Mouse (Mus musculus): ENCODE measurements around the gene Tab2. TPM values are rescaled to one million over a fixed set of nuclear protein-coding genes. Genes with fewer than 3 reads are reported as not detected.
A peak's percentile ranks its signal among the peaks of the same experiment; 100 is the strongest.
"Not testable (repeated sequence)": the region's sequence is repeated elsewhere in the genome, so short reads cannot be mapped to it uniquely, and the experiment has no call there.

Gene Tab2
- polyA plus RNA-seq, 1 experiment from 2014 or later: 14.1 TPM

- Histone ChIP-seq H3K36me3 (peaks cover 14% of the 10 kb centered on the region), H3K9me3 (replicated peaks) (no peaks in the 10 kb centered on the region), H3K4me1 (no peaks in the 10 kb centered on the region), H3K4me3 (no peak overlapping the region), H3K27me3 (ENCODE audit: low read depth, poor library complexity, severe bottlenecking) (no peaks in the 10 kb centered on the region), H3K27ac (replicated peaks) (no peak overlapping the region)
- no peak for DNase-seq (ENCODE audit: low spot score)
- WGBS: 92% methylated on average over 6 of the region's 6 CpGs
These were observed 19.4 kb downstream of the Tab2 start for GRCm38 (mm10) chr10:7936556-7937192.

GRCm38 (mm10) chr10:7932958-7933357, 23.1 kb downstream of the Tab2 start:
- Histone ChIP-seq H3K36me3 (peaks cover 12% of the 10 kb centered on the region; the same call in 1 of the 2 replicates), H3K27me3 (ENCODE audit: low read depth, poor library complexity, severe bottlenecking) (no peaks in the 10 kb centered on the region), H3K9me3 (replicated peaks) (no peaks in the 10 kb centered on the region), H3K4me1 (no peaks in the 10 kb centered on the region), H3K4me3 (no peak overlapping the region), H3K27ac (replicated peaks) (no peak overlapping the region)
- 92% methylated on average over 2 of the region's 2 CpGs for WGBS
- no peak for DNase-seq (ENCODE audit: low spot score)

- no peaks in the 10 kb centered on the region for H3K9me3 ChIP-seq (replicated peaks)
- DNase-seq (ENCODE audit: low spot score): no peak
- H3K4me1 ChIP-seq: no peaks in the 10 kb centered on the region
- H3K36me3 ChIP-seq: peaks cover 20% of the 10 kb centered on the region
- 93% methylated on average over 9 of the region's 9 CpGs for WGBS
- no peaks in the 10 kb centered on the region for H3K27me3 ChIP-seq (ENCODE audit: low read depth, poor library complexity, severe bottlenecking)
- no peak overlapping the region for H3K4me3 ChIP-seq
- no peak overlapping the region for H3K27ac ChIP-seq (replicated peaks)
These were observed 27.0 kb downstream of the Tab2 start for GRCm38 (mm10) chr10:7928996-7929395.

- Histone ChIP-seq H3K4me1 (no peaks in the 10 kb centered on the region), H3K27me3 (ENCODE audit: low read depth, poor library complexity, severe bottlenecking) (no peaks in the 10 kb centered on the region), H3K27ac (replicated peaks) (no peak overlapping the region), H3K9me3 (replicated peaks) (no peaks in the 10 kb centered on the region), H3K4me3 (no peak overlapping the region), H3K36me3 (peaks cover 44% of the 10 kb centered on the region)
- no peak for DNase-seq (ENCODE audit: low spot score)
- WGBS: 84% methylated on average over 11 of the region's 11 CpGs
These were observed 30.5 kb downstream of the Tab2 start for GRCm38 (mm10) chr10:7925481-7925880.

GRCm38 (mm10) chr10:7923433-7923832, 32.6 kb downstream of the Tab2 start:
- H3K27me3 ChIP-seq (ENCODE audit: low read depth, poor library complexity, severe bottlenecking): no peaks in the 10 kb centered on the region
- H3K4me1 ChIP-seq: no peaks in the 10 kb centered on the region
- no peak for DNase-seq (ENCODE audit: low spot score)
- H3K27ac ChIP-seq (replicated peaks): no peak overlapping the region
- 98% methylated on average over 1 of the region's 1 CpGs for WGBS
- H3K9me3 ChIP-seq (replicated peaks): no peaks in the 10 kb centered on the region
- H3K36me3 ChIP-seq: peaks cover 60% of the 10 kb centered on the region
- H3K4me3 ChIP-seq: no peak overlapping the region

GRCm38 (mm10) chr10:7911268-7911667, 44.8 kb downstream of the Tab2 start:
- no peak for DNase-seq (ENCODE audit: low spot score)
- no peak overlapping the region for H3K27ac ChIP-seq (replicated peaks)
- no peaks in the 10 kb centered on the region for H3K27me3 ChIP-seq (ENCODE audit: low read depth, poor library complexity, severe bottlenecking)
- no peaks in the 10 kb centered on the region for H3K4me1 ChIP-seq
- WGBS: 82% methylated on average over 10 of the region's 10 CpGs
- H3K4me3 ChIP-seq: no peak overlapping the region
- H3K36me3 ChIP-seq: peaks cover 72% of the 10 kb centered on the region
- no peaks in the 10 kb centered on the region for H3K9me3 ChIP-seq (replicated peaks)

- H3K9me3 ChIP-seq (replicated peaks): no peaks in the 10 kb centered on the region
- no peaks in the 10 kb centered on the region for H3K27me3 ChIP-seq (ENCODE audit: low read depth, poor library complexity, severe bottlenecking)
- H3K4me3 ChIP-seq: no peak overlapping the region
- no peak for DNase-seq (ENCODE audit: low spot score)
- WGBS: 89% methylated on average over 12 of the region's 12 CpGs
- no peaks in the 10 kb centered on the region for H3K4me1 ChIP-seq
- H3K36me3 ChIP-seq: peaks cover 85% of the 10 kb centered on the region
- no peak overlapping the region for H3K27ac ChIP-seq (replicated peaks)
These were observed 48.9 kb downstream of the Tab2 start for GRCm38 (mm10) chr10:7907151-7907550.

- Histone ChIP-seq H3K4me1 (no peaks in the 10 kb centered on the region), H3K36me3 (peaks cover 88% of the 10 kb centered on the region), H3K9me3 (replicated peaks) (no peaks in the 10 kb centered on the region), H3K4me3 (no peak overlapping the region), H3K27ac (replicated peaks) (no peak overlapping the region), H3K27me3 (ENCODE audit: low read depth, poor library complexity, severe bottlenecking) (no peaks in the 10 kb centered on the region)
- 93% methylated on average over 5 of the region's 5 CpGs for WGBS
- no peak for DNase-seq (ENCODE audit: low spot score)
These were observed 51.9 kb downstream of the Tab2 start for GRCm38 (mm10) chr10:7904157-7904556.

- 92% methylated on average over 14 of the region's 14 CpGs for WGBS
- Histone ChIP-seq H3K27ac (replicated peaks) (no peak overlapping the region), H3K9me3 (replicated peaks) (no peaks in the 10 kb centered on the region), H3K4me3 (no peak overlapping the region), H3K27me3 (ENCODE audit: low read depth, poor library complexity, severe bottlenecking) (no peaks in the 10 kb centered on the region), H3K4me1 (no peaks in the 10 kb centered on the region), H3K36me3 (peaks cover 61% of the 10 kb centered on the region)
- no peak for DNase-seq (ENCODE audit: low spot score)
These were observed 55.1 kb downstream of the Tab2 start for GRCm38 (mm10) chr10:7900719-7901627.

GRCm38 (mm10) chr10:7888256-7888868, 67.7 kb downstream of the Tab2 start:
- 88% methylated on average over 11 of the region's 11 CpGs for WGBS
- H3K4me3 ChIP-seq: no peak overlapping the region
- no peak overlapping the region for H3K27ac ChIP-seq (replicated peaks)
- no peaks in the 10 kb centered on the region for H3K4me1 ChIP-seq
- H3K36me3 ChIP-seq: no peaks in the 10 kb centered on the region
- no peaks in the 10 kb centered on the region for H3K9me3 ChIP-seq (replicated peaks)
- H3K27me3 ChIP-seq (ENCODE audit: low read depth, poor library complexity, severe bottlenecking): no peaks in the 10 kb centered on the region
- DNase-seq (ENCODE audit: low spot score): peak; percentile 4

- no peak overlapping the region for H3K4me3 ChIP-seq
- no peaks in the 10 kb centered on the region for H3K27me3 ChIP-seq (ENCODE audit: low read depth, poor library complexity, severe bottlenecking)
- H3K9me3 ChIP-seq (replicated peaks): no peaks in the 10 kb centered on the region
- peak; percentile 74 for DNase-seq (ENCODE audit: low spot score)
- H3K36me3 ChIP-seq: no peaks in the 10 kb centered on the region
- 17% methylated on average over 5 of the region's 5 CpGs for WGBS
- no peak overlapping the region for H3K27ac ChIP-seq (replicated peaks)
- no peaks in the 10 kb centered on the region for H3K4me1 ChIP-seq
These were observed 72.5 kb downstream of the Tab2 start for GRCm38 (mm10) chr10:7883524-7883923.

GRCm38 (mm10) chr10:7881971-7882370, 74.1 kb downstream of the Tab2 start:
- Histone ChIP-seq H3K4me1 (no peaks in the 10 kb centered on the region), H3K36me3 (no peaks in the 10 kb centered on the region), H3K27ac (replicated peaks) (no peak overlapping the region), H3K9me3 (replicated peaks) (no peaks in the 10 kb centered on the region), H3K4me3 (no peak overlapping the region), H3K27me3 (ENCODE audit: low read depth, poor library complexity, severe bottlenecking) (no peaks in the 10 kb centered on the region)
- WGBS: 90% methylated on average over 3 of the region's 3 CpGs
- DNase-seq (ENCODE audit: low spot score): no peak

GRCm38 (mm10) chr10:7880283-7880682, 75.7 kb downstream of the Tab2 start:
- not testable (repeated sequence) for H3K27ac ChIP-seq (replicated peaks); H3K4me1 ChIP-seq; H3K36me3 ChIP-seq; DNase-seq (ENCODE audit: low spot score); H3K9me3 ChIP-seq (replicated peaks); H3K4me3 ChIP-seq; H3K27me3 ChIP-seq (ENCODE audit: low read depth, poor library complexity, severe bottlenecking)
- 93% methylated on average over 3 of the region's 3 CpGs for WGBS
